Mouse (Mus musculus): ENCODE results near the gene Tcf15.

GRCm38 (mm10) chr2:152190161-152190560 lies 46.8 kb downstream of the Tcf15 start:
- TF ChIP-seq CTCF (IDR thresholded peaks at IDR 0.05; ENCODE audit: control insufficient read depth, insufficient read depth, low read length) (no peak), POLR2A (IDR thresholded peaks at IDR 0.05; ENCODE audit: borderline replicate concordance, control insufficient read depth, low read depth, low read length) (no peak)

Measured in bone marrow, adult 2 months (tissue).